Mouse (Mus musculus): Measurements from ENCODE around the gene Cdh23.

DNA sequence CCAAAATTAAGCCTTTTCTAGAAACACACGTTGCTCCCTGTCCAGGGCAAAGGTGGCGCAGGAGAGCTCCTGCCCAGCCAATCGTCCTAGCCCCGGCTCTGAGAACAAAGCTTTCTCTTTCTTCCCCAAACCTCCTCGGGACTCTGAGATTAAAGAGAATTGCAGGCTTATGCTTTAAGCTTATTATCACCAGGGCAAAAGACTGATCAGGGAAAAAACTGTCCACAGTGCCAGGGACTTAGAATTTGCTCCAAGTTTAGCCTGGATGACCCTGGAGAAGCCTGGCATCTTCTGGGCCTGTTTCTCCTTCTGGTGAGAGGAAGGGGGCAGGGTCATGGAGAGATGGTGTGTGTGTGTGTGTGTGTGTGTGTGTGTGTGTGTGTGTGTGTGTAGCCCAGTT is 434.8 kb downstream of the Cdh23 start:
- TF ChIP-seq CTCF (IDR thresholded peaks at IDR 0.05; ENCODE audit: control insufficient read depth, insufficient read depth, insufficient read length) (no peak), USF1 (IDR thresholded peaks at IDR 0.05; ENCODE audit: low read depth) (no peak)

Data from C2C12 (cell line).